Comparison of ENCODE assay signal across 30 mouse cellular contexts in genomic region chr7:84503163-84503562, GRCm38 (mm10). TPM values are rescaled to one million over a fixed set of nuclear protein-coding genes. Genes with fewer than 3 reads are reported as not detected.
"Had no signal": no experiment of that assay in that cellular context is flagged by ENCODE, and none has a peak within 500 bp of the region (broad histone marks: within the 10 kb centered on the region; RNA-seq: fewer than 3 reads in every experiment).

No protein-coding gene starts in this region.

- ATAC-seq: hindbrain, embryonic 16.5 days; hindbrain, postnatal 0 days; inflammation-experienced regulatory T-cells, adult 6 months; intestine, embryonic 15.5 days; intestine, embryonic 16.5 days; intestine, postnatal 0 days had no signal

- DNase-seq: heart, postnatal 10 days; heart, postnatal 14 days; heart, postnatal 36 days; kidney, adult 11 months; kidney, adult 18-20 months; kidney, adult 2 months; kidney, adult 8-10 months; kidney, adult 9 months; kidney, postnatal 10 days; kidney, postnatal 14 days; kidney, postnatal 25 days; kidney, postnatal 36 days; kidney, postnatal 4 days; layer of hippocampus, adult 9-11 months; layer of hippocampus, postnatal 36 days had no signal

- H3K27me3 ChIP-seq: heart, embryonic 12.5 days; heart, embryonic 13.5 days; heart, embryonic 15.5 days; hindbrain, embryonic 12.5 days; hindbrain, embryonic 13.5 days; hindbrain, embryonic 15.5 days; intestine, embryonic 15.5 days; kidney, embryonic 15.5 days had no signal

RNA-seq across cellular contexts. Expression of gene Gm2115, which starts 25.6 kb away (rescaled TPM):
- total RNA-seq: hematopoietic stem cell, adult 5-6 weeks had no signal
- polyA plus RNA-seq: heart, postnatal 0 days; inflammation-experienced regulatory T-cells, adult 6 months had no signal
